Mouse (Mus musculus) spleen, adult 12 weeks (tissue): Measurements from ENCODE around the gene Kcnj12.

Experiments
- DNase-seq: peaks from one replicate; pipeline ENCODE4 v3.0.0; 2022; ENCODE audit warnings: low spot score

The Kcnj12 gene

DNA sequence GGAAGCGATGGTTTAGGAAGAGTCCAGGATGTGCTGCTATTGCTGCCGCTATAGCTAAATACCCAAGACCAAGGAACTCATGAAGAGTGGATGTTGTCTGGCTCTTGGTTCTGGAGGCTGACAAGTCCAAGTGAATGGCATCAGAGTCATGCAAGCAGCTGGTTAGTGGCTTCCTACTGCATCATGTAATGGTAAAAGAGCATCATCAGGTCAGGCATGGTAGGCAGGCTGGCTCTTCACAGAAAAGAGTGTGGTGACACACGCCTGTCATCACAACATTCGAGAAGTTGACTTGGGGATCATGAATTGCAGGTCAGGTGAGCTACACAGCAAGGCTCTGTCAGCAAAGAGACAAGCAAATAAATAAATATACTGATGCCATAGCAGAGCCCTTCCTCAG lies 89.1 kb downstream of the Kcnj12 start:
- DNase-seq, result no peak

- DNase-seq, result no peak
Measured at GRCm38 (mm10) chr11:61112323-61112995, 90.1 kb downstream of the Kcnj12 start.

GRCm38 (mm10) chr11:61116226-61116625 lies 93.9 kb downstream of the Kcnj12 start:
- DNase-seq, result no peak

DNA sequence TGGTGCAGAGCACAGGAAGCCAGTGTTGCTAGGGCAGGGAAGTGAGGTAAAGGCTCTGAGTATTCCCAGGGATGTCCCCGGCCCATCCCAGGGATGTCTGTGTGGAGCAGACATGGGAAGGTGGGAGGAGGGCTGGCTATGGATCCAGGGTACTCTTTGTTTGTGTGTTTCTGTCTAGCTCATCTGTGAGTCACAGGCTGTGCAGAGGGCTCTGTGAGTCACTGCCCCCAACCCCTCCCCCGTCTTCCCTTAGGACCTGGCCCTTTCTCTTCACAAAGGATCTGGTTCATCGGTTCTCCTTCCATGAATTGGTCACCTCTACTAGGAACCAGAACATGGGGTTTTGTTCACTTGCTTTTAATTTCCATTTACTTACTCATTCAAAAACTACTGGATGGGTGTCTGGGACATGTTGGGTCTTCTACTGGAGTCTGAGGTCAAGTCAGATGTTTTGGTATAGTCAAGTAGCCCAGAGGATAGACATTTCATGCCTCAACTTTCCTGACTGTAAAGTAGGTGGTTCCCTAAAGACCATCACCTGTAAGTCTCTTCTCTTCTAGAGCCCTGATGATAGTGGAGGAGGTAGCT lies 97.7 kb downstream of the Kcnj12 start:
- no peak for DNase-seq
